Mouse (Mus musculus): ENCODE results near the gene S100a11. TPM values are rescaled to one million over a fixed set of nuclear protein-coding genes. Genes with fewer than 3 reads are reported as not detected.

S100a11 gene
- total and polyA plus RNA-seq, 3 experiments, result 0.32 TPM; not detected in 2

DNA sequence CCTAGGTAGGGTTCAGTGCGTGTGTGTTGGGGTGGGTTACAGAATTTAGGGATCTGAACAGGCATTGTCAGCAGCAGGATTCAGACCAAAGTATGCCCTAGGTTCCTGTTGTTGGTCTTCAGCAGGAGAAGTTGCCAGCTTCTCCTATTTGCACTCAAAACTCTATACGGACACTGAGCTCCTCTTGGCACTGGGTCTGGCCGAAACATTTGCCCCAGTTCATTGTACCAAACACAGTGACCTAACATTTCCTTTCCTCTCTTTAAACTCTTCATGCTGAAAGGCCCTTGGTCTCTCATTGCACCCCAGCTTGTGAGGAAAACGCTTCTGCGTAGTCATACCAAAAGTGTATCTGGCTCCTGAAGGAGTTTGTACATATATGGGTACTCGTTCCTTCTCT is 39.7 kb downstream of the S100a11 start:
- H3K79me2 ChIP-seq (ENCODE audit: control insufficient read depth, insufficient read depth, low read length, poor library complexity), result no peaks in the 10 kb centered on the region; the same call in 1 of the 2 replicates
- H3K4me1 ChIP-seq (ENCODE audit: control insufficient read depth in 1 of 2, insufficient read depth in 2 of 2, low read length in 2 of 2), result peaks cover 2 to 8% of the 10 kb centered on the region in 2 experiments
- H3K9me3 ChIP-seq (replicated peaks; ENCODE audit: insufficient read depth, low read length), result no peaks in the 10 kb centered on the region
- TF ChIP-seq MYB (IDR thresholded peaks at IDR 0.05; ENCODE audit: low read depth, low read length) (no peak), GABPA (IDR thresholded peaks at IDR 0.05; ENCODE audit: low read depth, low read length) (no peak), CTCF (IDR thresholded peaks at IDR 0.05 in 2 of 3, conservative IDR thresholded peaks at IDR 0.05 in 1 of 3; ENCODE audit: control insufficient read depth in 1 of 3, insufficient read depth in 1 of 3, low read depth in 2 of 3, low read length in 3 of 3, poor library complexity in 1 of 3, severe bottlenecking in 1 of 3) (no peak), ETS1 (IDR thresholded peaks at IDR 0.05; ENCODE audit: low read depth, low read length) (no peak), HCFC1 (IDR thresholded peaks at IDR 0.05; ENCODE audit: low read depth, low read length) (no peak), SMC3 (IDR thresholded peaks at IDR 0.05; ENCODE audit: low read depth, low read length) (no peak), GATA1 (IDR thresholded peaks at IDR 0.05; ENCODE audit: low read depth, low read length) (no peak), MAX (IDR thresholded peaks at IDR 0.05; ENCODE audit: low read length) (no peak), JUND (IDR thresholded peaks at IDR 0.05; ENCODE audit: low read depth, low read length) (no peak), E2F4 (IDR thresholded peaks at IDR 0.05; ENCODE audit: borderline replicate concordance, low read depth, low read length) (no peak), NRF1 (IDR thresholded peaks at IDR 0.05; ENCODE audit: insufficient read depth, low read depth, low read length, poor library complexity, severe bottlenecking) (no peak), ZNF384 (IDR thresholded peaks at IDR 0.05; ENCODE audit: low read depth, low read length) (no peak), TCF12 (IDR thresholded peaks at IDR 0.05; ENCODE audit: low read depth, low read length) (no peak)
- no peak overlapping the region for H3K9ac ChIP-seq (ENCODE audit: control insufficient read depth, low read depth, low read length, poor library complexity, severe bottlenecking)
- H3K4me3 ChIP-seq (ENCODE audit: control insufficient read depth in 1 of 2, insufficient read depth in 1 of 2, low read depth in 2 of 2, low read length in 2 of 2), result no peak overlapping the region
- no peaks in the 10 kb centered on the region for H3K27me3 ChIP-seq (ENCODE audit: control insufficient read depth in 1 of 2, insufficient read depth in 2 of 2, low read length in 2 of 2)
- no peak overlapping the region for H3K27ac ChIP-seq (ENCODE audit: control insufficient read depth, low read depth, low read length)
- H3K36me3 ChIP-seq (ENCODE audit: control insufficient read depth in 1 of 2, insufficient read depth in 2 of 2, low read length in 2 of 2), result peaks cover 2 to 5% of the 10 kb centered on the region in 2 experiments; a peak in 3 of 4 replicates
- no peak for DNase-seq (ENCODE audit: low read depth, low spot score)

DNA sequence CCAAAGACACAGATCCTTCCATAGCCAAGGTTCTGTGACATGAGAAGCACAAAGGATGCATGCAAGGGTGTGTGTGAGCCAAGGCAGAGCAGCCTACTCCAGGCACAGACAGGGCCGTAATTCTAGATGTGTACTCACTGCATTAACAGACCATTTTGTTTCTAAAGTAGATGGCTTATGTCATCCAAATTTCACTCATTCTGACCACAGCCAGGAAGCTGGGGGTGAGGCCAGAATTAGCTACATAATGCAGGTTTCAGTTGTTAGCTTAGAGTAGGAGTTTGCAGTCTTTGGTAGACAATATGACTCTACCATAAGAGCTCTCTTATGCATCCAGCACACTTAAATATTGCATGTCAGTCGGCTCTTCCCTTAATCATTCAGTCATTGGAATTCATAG is 42.1 kb downstream of the S100a11 start:
- H3K9ac ChIP-seq (ENCODE audit: control insufficient read depth, low read depth, low read length, poor library complexity, severe bottlenecking), result no peak overlapping the region
- H3K4me1 ChIP-seq (ENCODE audit: control insufficient read depth in 1 of 2, insufficient read depth in 2 of 2, low read length in 2 of 2), result peaks cover 0 to 3% of the 10 kb centered on the region in 2 experiments; a peak in 3 of 4 replicates
- no peaks in the 10 kb centered on the region for H3K9me3 ChIP-seq (replicated peaks; ENCODE audit: insufficient read depth, low read length)
- peaks cover 2 to 4% of the 10 kb centered on the region in 2 experiments; a peak in 3 of 4 replicates for H3K36me3 ChIP-seq (ENCODE audit: control insufficient read depth in 1 of 2, insufficient read depth in 2 of 2, low read length in 2 of 2)
- TF ChIP-seq MAX (IDR thresholded peaks at IDR 0.05; ENCODE audit: low read length), result no peak
- TF ChIP-seq POLR2A (IDR thresholded peaks at IDR 0.05; ENCODE audit: control insufficient read depth in 1 of 2, insufficient read depth in 1 of 2, low read depth in 1 of 2, low read length in 2 of 2, poor library complexity in 1 of 2), result no peak
- TF ChIP-seq GABPA (IDR thresholded peaks at IDR 0.05; ENCODE audit: low read depth, low read length), result no peak
- no peak for TF ChIP-seq E2F4 (IDR thresholded peaks at IDR 0.05; ENCODE audit: borderline replicate concordance, low read depth, low read length)
- TF ChIP-seq ZC3H11A (IDR thresholded peaks at IDR 0.05; ENCODE audit: low read depth, low read length), result no peak
- no peak for TF ChIP-seq POLR2AphosphoS2 (IDR thresholded peaks at IDR 0.05; ENCODE audit: low read length)
- no peak for TF ChIP-seq HCFC1 (IDR thresholded peaks at IDR 0.05; ENCODE audit: low read depth, low read length)
- no peak for TF ChIP-seq NELFE (IDR thresholded peaks at IDR 0.05; ENCODE audit: low read depth, low read length)
- no peaks in the 10 kb centered on the region for H3K79me2 ChIP-seq (ENCODE audit: control insufficient read depth, insufficient read depth, low read length, poor library complexity)
- H3K27me3 ChIP-seq (ENCODE audit: control insufficient read depth in 1 of 2, insufficient read depth in 2 of 2, low read length in 2 of 2), result no peaks in the 10 kb centered on the region
- H3K4me3 ChIP-seq (ENCODE audit: control insufficient read depth in 1 of 2, insufficient read depth in 1 of 2, low read depth in 2 of 2, low read length in 2 of 2), result no peak overlapping the region
- H3K27ac ChIP-seq (ENCODE audit: control insufficient read depth, low read depth, low read length), result no peak overlapping the region
- no peak for DNase-seq (ENCODE audit: low read depth, low spot score)

All from MEL (cell line).